Mouse (Mus musculus): ENCODE data around the gene Nodal.

The Nodal gene

DNA sequence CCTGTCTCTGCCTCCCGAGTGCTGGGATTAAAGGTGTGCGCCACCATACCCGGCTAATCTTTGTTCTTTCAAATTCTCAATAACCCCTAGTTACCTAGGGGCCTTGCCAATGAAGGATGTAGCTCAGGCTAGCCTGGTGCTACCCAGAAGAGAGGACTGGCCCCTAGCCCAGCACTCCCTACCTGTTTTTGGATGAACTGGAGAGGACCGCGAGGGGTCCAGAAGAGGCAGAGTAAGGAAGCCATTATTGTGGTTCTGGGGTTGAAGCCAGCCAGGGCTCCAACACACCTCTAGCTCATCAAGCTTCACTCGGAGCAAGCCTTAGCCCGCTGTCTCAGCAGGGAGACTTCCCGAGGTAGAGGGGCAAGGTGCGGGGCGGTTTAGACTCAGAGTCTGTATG, at the start of gene Nodal:
TSS of gene Nodal (plus strand) at position 301 of the 400 bp plus-strand sequence.
- DNase-seq (ENCODE audit: low read depth, low spot score): no peak

DNA sequence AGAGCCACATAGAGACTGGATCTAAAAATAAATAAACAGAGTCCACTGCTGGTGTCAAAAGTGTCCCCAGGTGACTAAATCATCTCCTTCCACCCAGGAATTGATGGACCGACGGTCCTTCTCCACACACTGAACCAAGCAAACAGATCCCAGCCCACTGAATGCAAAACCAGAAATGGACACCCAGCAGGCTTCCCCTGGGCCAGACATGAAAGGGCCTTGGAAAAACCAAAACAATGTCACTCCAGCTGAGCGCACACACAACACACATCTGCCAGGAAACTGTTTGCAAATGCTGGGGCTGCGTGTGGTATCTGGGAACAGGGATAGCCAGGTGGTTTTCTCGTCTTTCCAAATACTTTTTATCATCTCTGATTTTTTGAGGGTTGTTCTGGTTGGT, 48.0 kb upstream of the Nodal start:
- no peak for DNase-seq (ENCODE audit: low read depth, low spot score)

DNA sequence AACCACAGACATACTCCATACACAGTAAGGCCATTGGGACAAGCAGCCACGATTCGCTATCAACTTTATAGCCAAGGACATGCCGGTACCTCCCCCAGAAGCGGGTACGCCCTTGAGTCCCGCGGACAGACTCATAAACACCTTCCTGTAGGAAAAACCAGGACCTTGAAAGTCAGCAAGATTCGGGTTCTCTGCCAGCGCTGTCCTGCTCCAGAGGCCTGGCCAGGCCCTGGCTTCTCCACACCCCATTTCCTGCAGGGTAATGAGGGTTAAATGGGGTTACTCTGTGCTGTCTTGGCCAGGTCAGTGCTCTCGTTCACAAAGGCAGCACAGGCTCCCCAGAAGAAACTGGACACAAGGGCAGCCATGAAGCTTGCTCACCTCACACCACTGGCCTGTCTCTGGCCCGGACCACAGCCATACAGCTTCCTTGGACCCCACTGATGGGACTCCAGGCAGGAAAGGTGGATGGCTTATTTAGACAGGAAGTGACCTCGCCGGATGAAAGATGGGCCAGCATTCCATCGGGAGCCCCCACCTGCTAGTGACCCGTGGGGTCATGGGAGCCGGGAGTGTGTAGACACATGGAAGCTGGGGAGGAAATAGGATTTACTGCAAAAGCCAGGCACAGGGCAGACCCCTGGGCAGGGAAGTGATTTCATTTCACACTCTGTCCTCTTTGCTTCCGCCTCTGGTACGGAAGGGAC, 47.3 kb upstream of the Nodal start:
- DNase-seq (ENCODE audit: low read depth, low spot score): no peak

DNA sequence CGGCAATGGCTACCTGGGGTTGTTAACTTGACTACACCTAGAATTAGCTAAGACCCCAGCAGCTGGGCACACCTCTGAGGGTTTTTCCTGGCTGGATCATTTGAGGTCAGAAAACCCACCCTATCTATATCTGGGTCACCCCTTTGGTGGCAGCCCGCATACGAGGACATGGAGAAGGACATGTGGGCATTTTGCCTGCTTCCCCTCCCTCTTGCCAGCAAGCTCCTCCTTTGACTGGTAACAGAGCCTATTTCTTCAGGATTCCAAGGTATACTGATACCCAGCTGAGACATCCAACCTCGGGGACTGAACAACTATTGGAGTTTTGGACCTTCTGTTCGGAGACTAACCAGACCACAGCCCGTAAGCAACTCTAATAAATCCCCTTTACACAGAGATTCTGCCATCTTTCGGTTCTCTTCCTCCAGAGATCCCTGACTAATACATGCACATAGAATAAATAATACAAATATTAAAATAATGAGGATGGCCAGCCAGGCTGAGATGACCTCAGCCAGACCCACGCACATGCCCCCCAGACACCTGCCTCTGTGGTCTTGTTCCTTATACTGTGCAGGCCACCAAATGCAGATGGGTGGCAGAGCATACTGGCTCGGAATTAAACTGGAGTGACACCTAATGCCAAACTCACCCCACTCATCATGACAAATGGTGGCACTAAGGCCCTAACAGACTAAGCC, 45.7 kb upstream of the Nodal start:
- no peak for DNase-seq (ENCODE audit: low read depth, low spot score)

DNA sequence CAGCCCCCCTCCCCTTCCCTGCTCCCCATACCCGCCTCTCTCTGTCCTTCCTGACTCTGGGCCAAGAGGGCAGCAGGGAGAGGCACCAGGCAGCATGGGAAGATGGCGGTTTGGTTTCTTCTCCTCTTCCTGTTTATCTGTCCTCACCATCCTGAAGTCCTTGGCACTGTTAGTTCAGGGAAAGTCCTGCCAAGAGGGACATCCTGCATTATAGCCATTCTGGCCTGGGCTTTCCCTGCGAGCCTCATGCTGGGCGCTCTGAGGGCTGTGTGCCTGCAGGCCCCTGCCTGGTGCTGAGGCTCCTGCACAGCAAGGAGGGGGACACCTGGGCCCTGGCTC, 45.2 kb upstream of the Nodal start:
- DNase-seq (ENCODE audit: low read depth, low spot score): no peak

DNA sequence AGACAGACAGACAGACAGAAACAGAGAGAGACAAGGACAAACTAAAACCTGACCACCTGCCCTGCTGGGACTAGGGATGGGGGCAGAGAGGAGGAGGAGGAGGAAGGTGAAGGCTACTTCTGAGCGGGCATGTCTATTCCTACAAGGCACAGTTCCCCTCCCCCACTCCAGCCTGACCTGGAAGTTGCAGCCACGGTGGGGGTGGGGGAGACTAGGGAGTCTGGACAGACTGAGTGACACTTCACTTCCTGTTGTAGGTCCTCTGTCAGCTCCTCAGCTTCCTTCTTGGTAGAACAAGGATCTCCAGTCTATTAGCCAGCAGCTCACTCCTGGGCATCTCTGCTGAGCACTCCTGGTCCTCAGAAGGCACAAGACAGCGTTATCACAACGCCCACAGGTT, 43.7 kb upstream of the Nodal start:
- DNase-seq (ENCODE audit: low read depth, low spot score): no peak

DNA sequence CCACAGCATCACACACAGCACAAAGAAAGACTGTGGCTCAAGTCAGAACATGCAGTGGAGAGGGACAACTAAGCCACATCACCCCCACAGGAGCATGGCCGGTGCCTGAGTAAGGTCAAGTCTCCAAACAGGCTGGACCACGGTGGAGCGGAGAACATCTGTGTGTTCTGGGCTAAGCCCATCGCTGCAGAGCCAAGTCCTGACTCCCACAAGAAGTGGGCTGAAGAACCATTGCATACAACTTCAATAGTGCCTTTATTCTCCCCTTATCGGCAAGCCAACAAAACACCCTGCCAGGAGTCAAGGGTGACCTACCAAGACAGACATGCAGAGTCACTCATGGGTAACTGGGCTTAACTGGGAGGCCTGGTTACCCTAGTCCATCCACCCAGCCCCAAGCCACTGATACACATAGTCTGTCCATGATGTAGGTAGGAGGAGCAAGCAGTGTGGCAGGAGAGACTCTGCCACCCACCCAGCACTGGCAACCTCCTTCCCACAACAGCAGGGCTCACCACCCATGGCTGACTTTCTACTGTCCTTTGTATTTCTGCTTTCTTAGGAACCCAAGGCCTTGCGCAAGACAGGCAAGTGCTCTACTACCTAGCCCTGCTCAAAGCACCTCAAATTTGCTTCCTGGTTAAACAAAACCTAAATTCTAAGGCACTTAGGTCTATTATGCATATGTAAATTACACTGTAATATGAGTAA, 42.8 kb upstream of the Nodal start:
- DNase-seq (ENCODE audit: low read depth, low spot score): no peak

DNA sequence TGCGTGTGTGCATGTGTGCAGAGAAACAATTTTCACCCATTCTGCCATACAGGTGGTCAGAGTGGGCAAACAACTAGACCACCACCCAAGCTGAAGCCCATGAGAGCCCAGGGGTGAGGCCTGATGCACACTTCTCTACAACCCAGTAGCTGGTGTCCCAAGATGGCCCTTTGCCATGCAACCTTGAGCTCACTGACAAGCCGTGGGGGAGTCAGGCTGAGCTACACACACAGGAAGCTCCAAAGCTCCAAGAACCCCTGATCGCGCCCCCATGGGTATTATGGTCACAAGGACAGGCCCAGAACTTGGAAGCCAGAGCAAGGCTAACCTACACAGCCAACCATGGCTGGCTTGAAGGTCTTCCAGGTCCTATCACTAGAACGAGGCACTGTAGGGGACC, 39.7 kb upstream of the Nodal start:
- DNase-seq (ENCODE audit: low read depth, low spot score): no peak

DNA sequence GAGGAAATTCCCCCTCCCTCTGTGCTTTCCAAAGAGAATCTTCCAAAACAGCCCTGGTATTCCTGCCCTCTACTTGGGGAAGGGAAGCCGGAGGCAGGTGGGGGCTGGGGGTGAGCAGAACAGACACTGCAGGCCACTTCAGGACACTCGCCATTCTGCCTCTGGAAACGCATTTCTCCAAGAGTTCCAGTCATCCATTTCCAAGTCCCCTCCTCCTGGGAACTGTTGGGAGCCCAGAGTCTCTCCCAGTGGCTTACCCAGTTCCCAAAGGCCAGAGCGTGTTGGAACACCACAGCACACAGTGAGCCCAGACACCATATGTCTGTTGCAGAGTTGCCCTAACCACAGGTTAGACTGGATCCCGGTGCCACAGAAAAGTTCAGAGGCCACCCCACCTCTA, 39.1 kb upstream of the Nodal start:
- DNase-seq (ENCODE audit: low read depth, low spot score): no peak

DNA sequence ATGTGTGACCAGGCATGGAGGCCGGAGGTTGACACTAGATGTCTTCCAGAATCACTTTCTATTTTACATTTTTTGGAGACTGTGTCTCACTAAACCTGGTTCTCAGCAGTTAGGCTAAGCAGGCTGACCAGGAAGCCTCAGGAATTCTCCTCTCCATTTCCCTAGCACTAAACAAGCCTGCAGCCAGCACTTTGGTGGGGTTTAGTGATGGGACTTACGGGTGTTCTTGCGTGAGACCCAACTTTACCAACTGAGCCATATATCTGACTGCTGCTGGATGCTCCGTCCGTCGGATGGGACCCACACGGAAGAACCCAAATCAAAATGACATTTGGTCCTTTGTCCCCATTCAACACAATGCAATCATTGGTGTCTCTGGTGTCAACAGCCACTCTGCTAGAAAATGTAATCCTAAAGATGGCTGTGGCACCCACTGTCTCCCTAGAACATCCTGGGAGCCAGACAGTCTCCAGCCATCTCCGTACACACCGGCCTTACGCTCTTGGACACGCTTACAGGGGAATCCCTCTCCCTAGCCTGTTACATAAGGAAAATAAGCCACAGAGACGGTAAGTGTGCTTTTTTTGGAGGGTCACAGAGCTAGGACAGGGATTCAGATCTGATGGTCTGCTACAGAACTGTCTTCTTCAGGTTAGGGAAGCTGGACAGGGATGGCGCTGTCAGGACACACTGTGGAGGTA, 38.3 kb upstream of the Nodal start:
- no peak for DNase-seq (ENCODE audit: low read depth, low spot score)

DNA sequence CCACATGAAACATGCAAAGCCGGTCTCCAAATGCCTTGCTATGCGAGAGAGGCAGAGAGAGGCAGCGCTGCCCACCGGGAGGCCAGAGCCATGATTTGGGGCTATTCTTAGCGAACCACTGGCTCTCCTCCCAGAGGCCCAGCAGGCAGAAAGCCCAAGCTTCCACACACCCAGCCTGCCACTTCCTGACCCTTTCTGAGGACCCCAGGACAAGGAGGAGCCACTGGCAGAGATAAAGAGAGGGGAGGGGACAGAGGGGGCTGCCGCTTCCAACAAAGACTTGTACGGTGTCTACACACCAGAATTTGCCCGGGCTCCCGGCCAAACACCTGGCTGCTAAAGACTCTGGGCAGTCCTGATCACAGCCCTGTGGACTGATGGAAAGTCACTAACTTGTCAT, 37.6 kb upstream of the Nodal start:
- no peak for DNase-seq (ENCODE audit: low read depth, low spot score)

DNA sequence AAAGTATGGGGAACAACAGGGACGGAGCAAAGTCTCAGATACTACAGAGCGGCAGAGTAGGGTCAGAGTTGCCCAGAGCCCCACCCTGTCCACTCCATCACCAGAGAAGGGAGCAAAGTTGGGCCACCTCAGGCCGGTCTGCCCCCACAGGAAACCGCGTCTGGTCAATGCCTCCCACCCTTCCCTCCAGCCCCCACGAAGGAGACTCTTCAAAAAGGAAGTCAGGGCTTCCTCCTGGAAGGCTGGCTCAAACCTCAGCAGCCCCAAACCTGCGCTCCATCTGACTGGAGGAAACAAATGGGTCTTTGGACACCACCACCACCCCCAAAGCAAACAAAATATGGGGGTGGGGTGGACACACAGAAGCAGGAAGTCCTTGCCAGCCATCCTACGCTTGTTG, 35.9 kb upstream of the Nodal start:
- DNase-seq (ENCODE audit: low read depth, low spot score): no peak

DNA sequence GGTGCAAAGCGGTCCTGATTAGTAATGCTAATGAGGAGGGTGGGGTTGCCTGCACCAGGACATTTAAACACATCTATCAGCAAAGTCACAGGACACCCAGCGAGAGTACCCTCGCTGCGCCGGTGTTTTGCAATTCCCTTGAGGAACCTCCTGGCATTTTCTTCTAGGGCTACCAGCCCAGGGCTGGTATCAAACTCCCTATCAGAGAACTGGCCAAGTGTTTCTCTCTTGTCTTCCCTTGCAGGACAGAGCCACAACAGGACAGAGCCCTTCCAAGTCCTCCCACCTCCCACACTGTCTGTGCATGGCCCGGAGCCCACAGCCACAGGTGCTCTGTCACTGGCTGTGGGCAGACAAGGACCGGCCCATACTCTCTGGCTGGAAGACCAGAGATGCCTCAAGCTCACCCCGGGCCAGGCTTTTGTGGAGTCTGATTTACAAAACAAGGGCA, 35.5 kb upstream of the Nodal start:
- peak; percentile 23 for DNase-seq (ENCODE audit: low read depth, low spot score)

DNA sequence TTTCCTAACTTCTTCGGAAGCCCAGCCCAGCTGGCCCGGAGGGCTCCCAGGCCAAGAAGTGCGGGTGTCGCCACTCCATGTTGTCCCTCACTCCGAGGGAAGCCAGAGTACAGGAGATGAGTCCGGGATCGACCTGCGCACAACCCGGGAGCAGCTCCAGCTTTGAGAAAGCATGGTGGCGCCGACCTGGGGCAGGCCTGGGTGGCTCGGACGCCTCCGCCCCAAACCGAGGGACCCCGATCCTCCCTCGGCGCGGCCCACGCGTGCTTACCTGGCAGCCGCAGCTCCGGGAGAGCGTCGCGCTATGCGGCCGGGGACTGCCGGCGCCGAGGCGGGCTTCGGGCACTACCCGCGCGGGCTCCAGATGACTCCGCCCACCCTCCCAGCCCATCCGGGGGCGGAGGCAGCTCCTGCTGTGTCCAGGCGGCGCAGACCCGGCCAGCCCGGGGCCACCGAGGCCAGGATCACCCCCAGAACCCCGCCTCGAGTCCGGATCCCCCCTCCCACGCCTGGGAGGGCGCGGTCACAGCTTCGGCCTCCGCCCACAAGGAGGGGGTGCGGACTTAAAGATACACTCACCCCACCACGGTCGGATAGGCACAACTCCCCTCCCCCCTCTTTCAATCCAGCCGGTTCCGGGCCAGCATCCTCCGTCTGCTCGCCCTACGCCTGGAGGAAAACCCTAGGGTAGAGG, 34.6 kb upstream of the Nodal start, which contains the start of gene Pald1:
TSS of gene Pald1 (minus strand) at position 510 of the 694 bp plus-strand sequence.
- DNase-seq (ENCODE audit: low read depth, low spot score): peak; percentile 76

DNA sequence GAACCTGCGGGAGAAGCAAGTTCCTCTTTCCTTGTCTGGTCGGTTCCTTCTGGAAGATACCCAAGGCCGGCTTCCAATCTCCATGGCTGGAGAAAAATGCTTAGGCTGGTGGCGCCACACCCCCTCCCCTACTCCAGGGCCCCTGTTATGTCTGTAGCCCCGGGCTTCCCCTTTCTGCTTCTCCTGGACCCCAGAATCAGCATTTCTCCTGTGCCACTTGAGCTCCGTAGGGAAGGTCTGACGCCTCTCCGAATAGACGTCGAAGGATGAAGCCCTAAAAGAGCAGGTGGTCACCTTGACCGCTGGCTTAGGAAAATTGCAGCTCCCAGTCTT, 34.1 kb upstream of the Nodal start:
- no peak for DNase-seq (ENCODE audit: low read depth, low spot score)

DNA sequence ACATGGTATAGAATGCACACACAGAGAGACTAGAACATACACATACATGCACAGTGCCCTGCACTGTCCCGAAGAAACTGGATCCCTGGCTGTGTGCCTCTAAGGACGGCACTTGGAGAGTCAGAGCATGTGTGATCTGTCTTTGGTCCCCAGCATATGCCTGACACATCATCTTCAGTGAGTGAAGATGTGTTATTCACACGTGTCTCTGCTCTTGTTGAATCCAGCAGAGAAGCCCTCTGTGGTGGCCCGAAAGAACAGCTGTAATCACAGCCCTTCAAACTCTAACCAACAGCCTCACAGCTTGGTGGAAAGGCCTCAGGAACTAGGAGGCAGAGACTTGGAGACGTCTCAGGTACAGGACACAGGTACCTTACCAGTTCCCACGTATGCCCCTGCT, 32.6 kb upstream of the Nodal start:
- no peak for DNase-seq (ENCODE audit: low read depth, low spot score)

DNA sequence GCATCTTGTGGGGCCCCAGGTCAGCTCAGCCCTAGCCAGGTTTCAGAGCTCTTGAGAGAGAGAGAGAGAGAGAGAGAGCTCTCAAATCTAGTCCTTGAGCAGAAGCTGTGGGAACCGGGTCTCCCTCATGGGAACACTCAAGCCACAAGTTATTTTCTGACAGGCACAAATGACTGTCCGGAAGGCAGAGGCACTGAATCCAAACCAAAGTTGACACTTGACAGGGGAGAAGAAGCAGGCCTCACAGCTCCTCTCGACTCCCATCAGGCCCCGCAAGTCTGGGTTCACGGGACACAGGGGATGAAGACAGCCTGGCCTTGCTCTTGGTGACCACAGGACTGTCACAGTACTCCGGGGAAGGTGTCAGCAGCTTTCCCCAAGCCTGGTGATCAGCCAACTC, 31.5 kb upstream of the Nodal start:
- DNase-seq (ENCODE audit: low read depth, low spot score): no peak

DNA sequence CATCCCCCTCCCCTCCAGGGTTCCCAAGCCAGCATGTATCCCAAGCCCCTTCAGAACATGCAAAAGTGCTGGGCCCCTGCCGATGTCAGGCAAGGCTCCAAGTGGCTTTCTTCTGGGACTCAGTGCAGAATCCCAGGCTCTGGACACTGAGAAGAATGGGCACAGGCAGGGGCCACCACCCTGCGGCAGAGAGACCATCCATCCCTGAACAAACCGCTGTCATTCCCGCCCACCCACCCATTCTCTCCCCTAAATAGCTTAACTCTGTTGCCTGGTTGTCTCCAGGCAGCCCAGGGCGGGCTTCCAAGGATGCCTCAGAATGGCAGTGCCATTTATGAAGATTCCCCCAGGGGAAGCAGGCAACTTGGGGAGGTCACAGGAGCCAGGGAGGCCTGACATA, 28.8 kb upstream of the Nodal start:
- DNase-seq (ENCODE audit: low read depth, low spot score): no peak

DNA sequence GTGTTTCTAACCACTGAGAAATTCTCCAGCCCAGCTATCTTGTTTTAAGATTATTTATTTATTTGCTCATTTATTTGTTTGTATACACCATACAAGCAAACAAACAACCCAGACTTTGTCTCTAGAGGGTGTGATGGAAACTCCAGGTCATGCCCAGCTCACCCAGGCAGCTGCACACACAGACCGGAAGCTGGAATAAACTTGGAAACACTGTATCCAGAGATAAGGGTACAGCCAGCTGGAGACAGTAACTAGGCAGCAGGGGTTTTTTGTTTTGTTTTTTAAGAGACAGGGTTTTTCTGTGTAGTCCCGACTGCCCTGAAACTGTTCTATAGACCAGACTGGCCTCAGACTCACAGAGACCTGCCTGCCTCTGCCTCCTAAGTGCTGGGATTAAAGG, 27.6 kb upstream of the Nodal start:
- no peak for DNase-seq (ENCODE audit: low read depth, low spot score)

DNA sequence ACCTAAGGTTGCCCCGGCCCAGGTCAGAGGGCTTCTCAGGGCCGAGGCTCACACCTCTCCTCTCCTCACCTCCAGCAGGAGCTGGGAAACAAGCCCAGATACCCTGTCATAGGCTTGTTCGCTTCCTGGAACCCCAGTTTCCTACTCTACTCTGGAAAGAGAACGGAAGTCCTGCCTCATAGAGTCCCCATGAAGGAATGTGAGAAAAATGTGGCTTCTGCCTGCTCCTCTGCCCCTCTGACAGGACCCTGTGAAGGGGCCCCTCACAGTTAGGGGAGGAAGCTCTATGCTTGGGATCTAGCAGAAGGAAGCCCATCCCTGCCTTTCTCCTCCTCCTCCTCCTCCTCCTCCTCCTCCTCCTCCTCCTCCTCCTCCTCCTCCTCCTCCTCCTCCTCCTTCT, 25.2 kb upstream of the Nodal start:
- no peak for DNase-seq (ENCODE audit: low read depth, low spot score)

DNA sequence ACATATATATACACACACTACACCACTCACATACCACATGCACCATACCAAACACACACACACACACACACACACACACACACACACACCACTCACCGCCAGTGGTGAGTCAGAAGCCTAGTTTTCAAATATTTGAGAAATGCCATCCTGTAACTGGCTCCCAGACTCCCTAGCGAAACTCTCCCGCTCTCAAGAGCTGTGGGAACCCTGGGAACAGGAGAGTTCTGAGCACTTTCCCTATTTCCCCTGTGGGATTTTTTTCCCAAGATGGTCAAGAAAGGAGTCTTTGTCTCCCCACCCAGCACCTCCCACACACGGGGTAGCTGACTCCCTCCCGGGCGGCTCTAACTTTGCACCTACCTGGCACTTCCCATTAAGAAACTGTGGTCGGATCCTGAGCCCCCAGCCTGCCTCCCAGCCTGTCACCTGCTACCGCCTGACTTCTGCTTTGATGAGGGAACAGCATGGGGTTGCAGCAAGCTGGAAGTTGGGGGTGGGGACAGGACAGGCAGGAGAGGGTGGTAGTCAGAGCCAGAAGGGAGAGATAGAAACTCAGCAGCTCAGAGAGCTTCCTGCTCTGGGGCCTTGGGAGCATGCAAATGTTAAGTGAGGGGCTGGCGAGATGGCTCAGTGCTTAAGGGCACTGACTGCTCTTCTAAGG, 23.2 kb upstream of the Nodal start:
- peak; percentile 24 for DNase-seq (ENCODE audit: low read depth, low spot score)
